Mouse (Mus musculus) ovary, postnatal 36 days (tissue): Measurements from ENCODE around the gene Dph7.
"Not testable (repeated sequence)": the region's sequence is repeated elsewhere in the genome, so short reads cannot be mapped to it uniquely, and the experiment has no call there.

Source experiments
- DNase-seq: peaks from one replicate; pipeline ENCODE4 v3.0.0; 2022; ENCODE audit warnings: low spot score, mixed read lengths

Gene Dph7

DNA sequence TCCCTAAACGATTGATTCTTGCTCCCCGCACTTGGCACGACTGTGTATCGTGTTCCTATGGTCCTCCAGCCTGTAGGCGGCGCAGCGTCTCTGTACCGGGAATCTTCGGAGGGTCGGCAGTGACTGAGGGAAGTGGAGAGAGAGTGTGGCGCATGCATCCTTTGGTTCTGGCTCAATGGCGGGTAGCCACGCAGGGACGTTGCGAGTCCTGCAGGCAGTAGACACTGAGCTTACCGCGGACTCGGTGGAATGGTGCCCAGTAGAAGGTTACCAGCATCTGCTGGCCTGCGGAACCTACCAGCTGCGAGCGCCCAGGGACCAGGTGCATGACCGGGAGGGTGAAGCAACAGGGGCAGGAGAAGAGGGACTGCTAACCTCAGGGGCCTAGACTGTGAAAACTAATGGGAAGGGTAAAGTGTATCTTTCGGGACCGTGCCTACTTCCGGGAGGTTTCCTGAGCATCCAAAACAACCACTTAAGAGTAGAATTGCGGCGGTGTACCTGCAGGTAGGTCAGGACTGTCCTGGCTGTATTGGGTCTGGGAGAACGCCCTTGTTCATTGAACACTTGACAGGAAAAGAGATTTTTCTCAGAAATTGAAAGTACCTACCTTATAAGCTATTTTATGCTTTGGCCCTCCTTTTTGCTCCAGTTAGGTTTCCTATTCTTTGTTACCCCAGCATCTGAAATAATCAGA, at the start of gene Dph7:
Gene Dph7, plus strand, starts transcription at position 97 of the 697 bp plus-strand sequence.
- DNase-seq = peak; percentile 85

DNA sequence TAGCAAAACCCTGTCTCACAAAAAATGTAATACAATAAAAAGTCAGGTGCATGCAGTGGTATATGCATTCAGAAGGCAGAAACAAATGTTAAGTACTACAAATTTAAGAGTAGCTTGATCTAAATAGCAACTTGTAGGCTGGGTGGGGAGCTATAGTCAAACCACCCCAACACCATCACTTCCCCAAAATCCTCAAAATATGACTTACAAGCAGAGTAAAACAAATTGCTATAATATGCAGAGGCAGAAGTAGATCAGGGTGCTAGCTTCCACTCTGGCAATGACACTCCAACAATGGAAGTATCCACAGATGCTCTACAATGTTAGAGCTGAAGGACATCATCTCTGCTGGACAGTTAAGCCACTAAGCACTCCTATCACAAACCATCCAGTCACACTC, 49.6 kb upstream of the Dph7 start:
- no peak for DNase-seq

DNA sequence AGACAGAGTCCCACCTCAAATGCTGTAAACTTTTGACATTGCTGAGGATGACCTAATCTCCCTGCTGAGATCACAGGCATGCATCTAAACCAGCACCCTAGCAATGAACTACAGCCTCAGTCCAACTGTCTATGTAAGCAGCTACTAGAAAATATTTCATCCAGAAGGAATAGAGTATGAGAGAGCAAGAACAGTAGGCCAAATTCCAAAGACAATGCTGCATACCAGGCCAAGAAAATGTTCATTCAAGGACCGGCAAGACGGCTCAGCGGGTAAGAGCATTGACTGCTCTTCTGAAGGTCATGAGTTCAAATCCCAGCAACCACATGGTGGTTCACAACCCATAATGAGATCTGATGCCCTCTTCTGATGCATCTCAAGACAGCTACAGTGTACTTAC, 47.4 kb upstream of the Dph7 start:
- DNase-seq = no peak

DNA sequence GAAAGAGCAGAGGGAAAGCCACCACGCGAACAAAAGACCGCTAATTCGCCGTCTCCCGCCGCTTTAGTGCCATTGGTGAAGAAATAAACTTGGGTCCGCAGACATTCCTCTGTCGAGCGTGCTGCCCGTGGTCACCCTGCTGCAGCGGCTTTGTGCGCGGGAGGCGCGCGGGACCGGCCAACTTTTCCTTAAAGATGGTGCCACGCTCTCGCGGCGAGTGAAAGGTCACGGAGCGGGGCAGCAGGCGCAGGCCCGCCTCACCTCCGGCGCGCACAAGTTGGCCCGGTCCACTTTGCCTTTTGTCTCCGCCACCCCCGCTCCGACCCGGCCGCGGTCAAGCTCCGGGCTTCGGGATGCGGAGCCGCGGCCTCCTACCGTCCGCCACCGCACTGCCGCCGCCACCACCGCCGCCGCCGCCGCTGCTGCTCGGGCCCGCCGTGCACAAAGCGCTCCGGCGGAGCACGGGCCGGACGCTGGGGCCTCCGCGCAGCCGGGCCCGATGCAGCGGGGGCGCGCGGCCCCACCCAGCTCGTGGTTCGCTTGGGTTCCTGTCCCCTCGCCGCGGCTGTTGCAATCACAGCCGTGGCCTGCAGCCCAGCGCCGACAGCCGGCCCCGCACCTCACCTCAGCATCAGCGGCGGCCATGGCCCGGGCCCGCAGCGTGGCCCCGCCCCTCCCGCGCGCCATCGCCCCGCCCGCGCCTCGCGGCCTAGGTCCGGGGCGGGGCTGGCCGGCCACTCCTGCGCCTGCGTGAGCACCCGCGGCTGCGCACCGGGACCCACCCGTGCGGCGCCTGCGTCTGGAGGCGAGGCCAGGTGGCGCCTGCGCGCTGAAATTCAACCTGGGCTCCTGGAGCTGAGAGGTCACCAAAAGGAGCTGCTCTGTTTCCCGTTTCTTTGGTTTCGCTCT, 43.0 kb upstream of the Dph7 start, which contains the start of gene Ehmt1:
Gene Ehmt1, minus strand, starts transcription at position 685 of the 909 bp plus-strand sequence.
- peak; percentile 97 for DNase-seq

GRCm38 (mm10) chr2:24919839-24920175, 42.4 kb upstream of the Dph7 start:
- DNase-seq = no peak

DNA sequence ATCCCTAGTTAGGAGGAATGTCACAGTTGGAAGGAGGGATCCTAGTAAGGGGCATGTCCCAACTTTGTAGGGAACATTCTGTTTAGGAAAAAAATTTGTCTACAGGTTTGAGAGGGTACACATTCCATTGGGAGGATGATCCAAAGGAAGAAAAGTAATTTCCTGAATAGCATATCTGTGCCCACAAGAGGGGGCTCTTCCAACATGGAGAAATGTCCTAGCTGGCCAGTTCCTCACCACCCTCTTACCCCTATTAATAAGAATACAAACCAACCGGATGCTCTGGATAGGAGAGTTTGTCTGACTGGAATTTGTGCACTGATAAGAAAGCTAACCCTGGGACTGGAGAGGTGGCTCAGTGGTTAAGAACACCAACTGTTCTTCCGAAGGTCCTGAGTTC, 38.6 kb upstream of the Dph7 start:
- DNase-seq = no peak

GRCm38 (mm10) chr2:24925284-24925683, 36.9 kb upstream of the Dph7 start:
- DNase-seq = no peak

GRCm38 (mm10) chr2:24926345-24926964, 35.7 kb upstream of the Dph7 start:
- no peak for DNase-seq

- DNase-seq = no peak
These were observed 35.2 kb upstream of the Dph7 start for GRCm38 (mm10) chr2:24926965-24927358.

DNA sequence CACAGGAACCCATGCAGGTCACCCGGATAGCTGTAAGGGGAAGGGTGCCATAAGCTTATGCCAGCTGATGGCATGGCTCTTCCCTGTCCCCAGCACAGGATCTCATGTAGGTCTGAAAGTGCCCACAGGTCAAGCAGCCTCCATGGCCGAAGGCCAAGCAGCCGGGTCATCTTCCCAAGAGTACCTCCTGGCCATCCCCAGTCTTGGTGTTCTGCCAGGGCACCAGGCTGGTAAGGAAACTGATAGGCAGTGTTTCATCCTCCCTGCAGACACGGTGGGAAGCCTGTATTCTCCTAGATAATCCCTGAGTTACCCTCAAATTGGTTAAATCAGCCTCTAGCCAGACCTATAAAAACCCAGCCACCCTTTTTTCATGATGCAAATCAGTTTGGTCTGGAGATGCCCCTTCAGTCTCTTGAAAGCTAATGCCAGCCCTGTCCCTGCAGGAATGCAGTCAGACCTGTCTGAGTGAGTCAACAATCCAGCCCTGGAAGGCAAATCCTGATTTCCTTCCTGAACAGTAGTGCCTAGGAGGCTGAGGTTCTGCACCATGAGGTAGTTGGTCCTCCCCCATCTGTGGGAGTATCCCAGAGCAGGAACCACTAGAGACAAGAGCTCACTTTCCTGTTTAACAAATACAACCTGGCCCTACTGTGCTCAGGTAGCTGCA, 34.3 kb upstream of the Dph7 start:
- peak; percentile 44 for DNase-seq

- no peak for DNase-seq
These were observed 33.1 kb upstream of the Dph7 start for GRCm38 (mm10) chr2:24929119-24929518.

GRCm38 (mm10) chr2:24929593-24929992, 32.6 kb upstream of the Dph7 start:
- DNase-seq = no peak

- DNase-seq = no peak
These were observed 27.7 kb upstream of the Dph7 start for GRCm38 (mm10) chr2:24934441-24934963.

DNA sequence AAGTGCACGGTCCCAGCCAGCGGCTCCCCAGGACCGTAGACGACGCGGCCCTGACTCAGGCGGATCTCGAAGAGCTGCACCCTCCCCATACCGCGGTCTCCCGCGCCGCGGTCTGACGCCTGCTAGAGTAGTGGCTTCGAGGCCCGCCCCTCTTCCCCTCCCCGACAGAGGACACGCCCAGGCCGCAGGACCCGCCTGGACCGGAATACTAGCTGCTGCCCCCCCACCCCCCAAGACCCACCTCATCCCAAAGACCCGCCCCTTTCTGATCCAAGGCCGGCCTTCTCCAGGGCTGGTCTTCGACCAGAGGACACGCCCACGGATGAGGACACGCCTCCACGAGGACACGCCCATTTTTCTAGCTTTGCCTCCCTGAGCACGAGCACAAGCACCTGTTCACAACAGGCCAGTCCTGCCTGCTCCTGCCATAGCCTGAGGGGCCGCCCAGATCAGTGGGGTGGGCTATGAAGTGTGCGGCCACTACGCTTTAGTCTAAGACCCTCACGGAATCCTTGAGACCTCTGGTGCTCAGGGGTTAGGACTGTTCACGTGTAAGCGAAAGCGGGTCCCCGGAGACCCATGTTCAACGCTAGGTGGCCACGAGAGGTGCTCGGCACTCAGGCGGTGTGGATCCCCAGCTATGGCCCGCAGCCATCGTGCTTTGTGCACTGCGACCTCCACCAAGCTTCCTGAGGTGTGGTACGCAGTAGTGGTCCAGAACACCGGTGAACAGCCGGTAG, 27.0 kb upstream of the Dph7 start, which contains the start of gene Arrdc1:
Gene Arrdc1, minus strand, starts transcription at position 196 of the 740 bp plus-strand sequence.
- peak; percentile 92 for DNase-seq

GRCm38 (mm10) chr2:24942092-24942491, 20.1 kb upstream of the Dph7 start:
- DNase-seq = no peak

DNA sequence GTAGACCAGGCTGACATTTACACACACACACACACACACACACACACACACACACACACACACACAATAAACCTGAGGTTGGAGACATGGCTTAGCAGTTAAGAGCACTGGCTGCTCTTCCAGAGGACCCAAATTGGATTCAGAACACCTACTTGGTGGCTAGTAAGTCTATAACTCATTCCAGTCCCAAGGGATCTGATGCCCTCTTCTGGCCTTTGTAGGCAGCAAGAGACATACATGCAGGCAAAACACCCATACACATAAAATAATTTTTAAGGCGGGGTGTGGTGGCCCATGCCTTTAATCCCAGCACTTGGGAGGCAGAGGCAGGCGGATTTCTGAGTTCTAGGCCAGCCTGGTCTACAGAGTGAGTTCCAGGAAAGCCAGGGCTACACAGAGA, 17.9 kb upstream of the Dph7 start:
- not testable (repeated sequence) for DNase-seq

GRCm38 (mm10) chr2:24949421-24950188, 12.6 kb upstream of the Dph7 start, which contains the start of gene Zmynd19:
TSS of gene Zmynd19 (plus strand) at chr2:24949792.
- DNase-seq = peak; percentile 99

GRCm38 (mm10) chr2:24950189-24950535, 12.0 kb upstream of the Dph7 start:
- no peak for DNase-seq

DNA sequence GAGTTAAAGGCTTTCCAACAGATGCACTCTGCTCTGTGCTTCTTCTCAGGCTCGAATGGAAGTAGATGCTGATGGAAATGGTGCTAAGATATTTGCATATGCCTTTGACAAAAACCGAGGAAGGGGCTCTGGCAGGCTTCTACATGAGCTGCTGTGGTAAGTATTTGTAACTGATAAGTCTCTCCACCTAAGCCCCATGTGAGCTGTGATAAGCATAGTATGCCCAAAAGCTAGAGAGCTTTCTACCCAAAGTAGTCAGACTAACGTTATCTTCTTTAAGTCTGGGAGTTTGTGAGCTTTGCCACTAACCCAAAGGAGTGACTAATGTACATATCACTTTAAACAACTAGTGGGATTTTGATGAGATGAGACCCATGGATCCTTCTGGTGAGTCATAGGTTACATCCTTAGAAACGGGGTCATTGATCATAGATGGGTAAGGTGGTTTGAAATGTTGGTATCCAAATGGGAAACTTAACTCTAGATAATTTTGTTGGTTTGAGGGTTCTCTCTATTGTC, 9.6 kb upstream of the Dph7 start:
- no peak for DNase-seq

- DNase-seq = peak; percentile 14
These were observed 1.3 kb upstream of the Dph7 start for GRCm38 (mm10) chr2:24960910-24961309.
